In genomic region chr11:12435018-12435417, GRCm38 (mm10) we compare ENCODE assay signal across 11 mouse cellular contexts. TPM values are rescaled to one million over a fixed set of nuclear protein-coding genes. Genes with fewer than 3 reads are reported as not detected.
DNase-seq lines count a peak whose midpoint lies in the region; ATAC-seq and TF ChIP-seq lines count a peak whose summit lies in the region.
"Had no signal": no experiment of that assay in that cellular context is flagged by ENCODE, and none has a peak within 500 bp of the region (broad histone marks: within the 10 kb centered on the region; RNA-seq: fewer than 3 reads in every experiment).

No protein-coding gene starts in this region.

- no peak for TF ChIP-seq POLR2A in testis, adult 2 months (IDR thresholded peaks at IDR 0.05; ENCODE audit: control insufficient read depth, low read depth, low read length)

- no peaks in the 10 kb centered on the region for H3K27me3 ChIP-seq in hindbrain, embryonic 12.5 days
- H3K27me3 ChIP-seq in hindbrain, embryonic 11.5 days (ENCODE audit: control insufficient read depth, insufficient read depth, low read length) = no peaks in the 10 kb centered on the region
- H3K27me3 ChIP-seq in testis, adult 2 months (ENCODE audit: control insufficient read depth, insufficient read depth, low read length) = no peaks in the 10 kb centered on the region
- H3K27me3 ChIP-seq in heart, embryonic 15.5 days = no peaks in the 10 kb centered on the region
- no peaks in the 10 kb centered on the region for H3K27me3 ChIP-seq in midbrain, postnatal 0 days (ENCODE audit: insufficient read depth, low read length)

- H3K4me3 ChIP-seq in hindbrain, embryonic 12.5 days = no peak overlapping the region
- no peak overlapping the region for H3K4me3 ChIP-seq in hindbrain, embryonic 11.5 days (ENCODE audit: low read depth, low read length)
- H3K4me3 ChIP-seq in testis, adult 2 months (ENCODE audit: control insufficient read depth, low read depth, low read length) = no peak overlapping the region
- peak overlapping the region; percentile 31 for H3K4me3 ChIP-seq in heart, embryonic 15.5 days
- H3K4me3 ChIP-seq in midbrain, postnatal 0 days (ENCODE audit: low read depth, low read length) = no peak overlapping the region

- no peak overlapping the region for H3K27ac ChIP-seq in hindbrain, embryonic 12.5 days
- no peak overlapping the region for H3K27ac ChIP-seq in hindbrain, embryonic 11.5 days (ENCODE audit: low read depth, low read length)
- peak overlapping the region; percentile 29; the same call in 1 of the 2 replicates for H3K27ac ChIP-seq in testis, adult 2 months (ENCODE audit: control insufficient read depth, insufficient read depth, low read depth, low read length)
- peak overlapping the region; percentile 76 for H3K27ac ChIP-seq in heart, embryonic 15.5 days
- no peak overlapping the region for H3K27ac ChIP-seq in midbrain, postnatal 0 days (ENCODE audit: low read depth, low read length)

- peak; percentile 63 for ATAC-seq in hindbrain, embryonic 12.5 days (ENCODE audit: low FRiP score)
- no peak for ATAC-seq in hindbrain, embryonic 11.5 days (ENCODE audit: low FRiP score)
- ATAC-seq in heart, embryonic 15.5 days (replicated peaks; ENCODE audit: insufficient number of reproducible peaks, insufficient read depth, low FRiP score, low read depth) = no peak
- no peak for ATAC-seq in midbrain, postnatal 0 days (ENCODE audit: low FRiP score)
- ATAC-seq: liver, postnatal 0 days had no signal

- 0 out of 2 replicates have a peak, but pooled peaks cover 2% of the 10 kb centered on the region for H3K4me1 ChIP-seq in hindbrain, embryonic 12.5 days
- H3K4me1 ChIP-seq in hindbrain, embryonic 11.5 days (replicated peaks; ENCODE audit: control insufficient read depth, insufficient read depth, low read length) = no peaks in the 10 kb centered on the region
- no peaks in the 10 kb centered on the region for H3K4me1 ChIP-seq in testis, adult 2 months (ENCODE audit: control insufficient read depth, insufficient read depth, low read length)
- H3K4me1 ChIP-seq in heart, embryonic 15.5 days (replicated peaks) = peaks cover 20% of the 10 kb centered on the region
- H3K4me1 ChIP-seq in midbrain, postnatal 0 days (ENCODE audit: insufficient read depth, low read length) = no peaks in the 10 kb centered on the region

- no peaks in the 10 kb centered on the region for H3K9me3 ChIP-seq in hindbrain, embryonic 12.5 days (replicated peaks)
- H3K9me3 ChIP-seq in hindbrain, embryonic 11.5 days (ENCODE audit: control insufficient read depth, low read length) = no peaks in the 10 kb centered on the region
- H3K9me3 ChIP-seq in heart, embryonic 15.5 days (replicated peaks) = no peaks in the 10 kb centered on the region
- no peaks in the 10 kb centered on the region for H3K9me3 ChIP-seq in midbrain, postnatal 0 days (ENCODE audit: low read length)

- TF ChIP-seq CTCF in testis, adult 2 months (IDR thresholded peaks at IDR 0.05; ENCODE audit: control insufficient read depth, insufficient read depth, insufficient replicate concordance, low read depth, low read length) = no peak
- no peak for TF ChIP-seq CTCF in midbrain, postnatal 0 days (IDR thresholded peaks at IDR 0.05)

- no peak overlapping the region for H3K4me2 ChIP-seq in hindbrain, embryonic 12.5 days (replicated peaks)
- no peak overlapping the region for H3K4me2 ChIP-seq in hindbrain, embryonic 11.5 days (replicated peaks; ENCODE audit: low read depth, low read length)
- peak overlapping the region; percentile 56 for H3K4me2 ChIP-seq in heart, embryonic 15.5 days
- H3K4me2 ChIP-seq in midbrain, postnatal 0 days (ENCODE audit: low read depth, low read length, poor library complexity, severe bottlenecking) = no peak overlapping the region

- no peak overlapping the region for H3K9ac ChIP-seq in hindbrain, embryonic 12.5 days
- H3K9ac ChIP-seq in hindbrain, embryonic 11.5 days (ENCODE audit: low read depth, low read length) = no peak overlapping the region
- peak overlapping the region; percentile 28; the same call in 1 of the 2 replicates for H3K9ac ChIP-seq in heart, embryonic 15.5 days
- H3K9ac ChIP-seq in midbrain, postnatal 0 days (replicated peaks; ENCODE audit: low read length, poor library complexity, severe bottlenecking) = no peak overlapping the region
- H3K9ac ChIP-seq: liver, postnatal 0 days had no signal

- DNase-seq in hindbrain, embryonic 11.5 days (ENCODE audit: low spot score) = no peak
- DNase-seq in testis, postnatal 14 days (ENCODE audit: low spot score) = no peak
- DNase-seq in midbrain, postnatal 0 days (ENCODE audit: low spot score) = no peak
- no peak for DNase-seq in left cerebral cortex, adult 8-10 months (ENCODE audit: low spot score in 2 of 2)
- DNase-seq: kidney, adult 2 months; liver, postnatal 0 days; thymus, adult 18-20 months had no signal

- 58% methylated on average over 4 of the region's 4 CpGs for WGBS in hindbrain, embryonic 12.5 days
- WGBS in hindbrain, embryonic 11.5 days = 60% methylated on average over 4 of the region's 4 CpGs
- 26% methylated on average over 4 of the region's 4 CpGs for WGBS in heart, embryonic 15.5 days
- WGBS in midbrain, postnatal 0 days = 59% methylated on average over 4 of the region's 4 CpGs

- no peaks in the 10 kb centered on the region for H3K36me3 ChIP-seq in hindbrain, embryonic 12.5 days
- H3K36me3 ChIP-seq in hindbrain, embryonic 11.5 days (ENCODE audit: control insufficient read depth, insufficient read depth, low read length) = no peaks in the 10 kb centered on the region
- H3K36me3 ChIP-seq in testis, adult 2 months (ENCODE audit: control insufficient read depth, insufficient read depth, low read length) = no peaks in the 10 kb centered on the region
- no peaks in the 10 kb centered on the region for H3K36me3 ChIP-seq in heart, embryonic 15.5 days
- H3K36me3 ChIP-seq in midbrain, postnatal 0 days (ENCODE audit: insufficient read depth, low read length) = no peaks in the 10 kb centered on the region

RNA-seq across cellular contexts. Expression of gene Cobl, which starts 29.7 kb away (rescaled TPM):
- 5.3 and 5.6 TPM in 2 replicates for polyA plus RNA-seq in hindbrain, embryonic 12.5 days (2016; fragmentation: Nextera tagmentation; extraction: Ambion mirVana)
- polyA plus RNA-seq in hindbrain, embryonic 11.5 days (2014; fragmentation: Nextera tagmentation; extraction: Ambion mirVana) = 3.3 and 3.7 TPM in 2 replicates
- polyA plus RNA-seq in testis, adult 2 months (2012; rRNA removed) = 1.2 and 1.8 TPM in 2 replicates
- polyA plus RNA-seq in heart, embryonic 15.5 days (2015; fragmentation: Nextera tagmentation; extraction: Ambion mirVana) = 31.1 and 42.5 TPM in 2 replicates
- total RNA-seq in midbrain, postnatal 0 days (2014; rRNA removed) = 24.5 and 29.0 TPM in 2 replicates
- 14.2 and 17.2 TPM in 2 replicates for polyA plus RNA-seq in midbrain, postnatal 0 days (2015; fragmentation: Nextera tagmentation; extraction: Ambion mirVana)
- total RNA-seq in left cerebral cortex, adult 8-10 months (2022) = 100 to 1,000 TPM in 1 of 4 experiments, 10 to 100 TPM in 3; 79.5 to 112 (median 82.9) TPM
- total RNA-seq: monocyte, adult 5-6 weeks had no signal

Comparison
In these comparisons a context has a peak if more than half of its experiments do, and no peak if none do; other contexts are left out.
1. H3K27ac ChIP-seq: peak in testis, adult 2 months (single experiment) and heart, embryonic 15.5 days (single experiment); none in hindbrain, embryonic 12.5 days (single experiment), hindbrain, embryonic 11.5 days (single experiment) and midbrain, postnatal 0 days (single experiment).